ENCODE assay signal across 5 mouse cellular contexts in genomic region chr9:102437641-102438040, GRCm38 (mm10).
"Had no signal": no experiment of that assay in that cellular context is flagged by ENCODE, and none has a peak within 500 bp of the region (broad histone marks: within the 10 kb centered on the region; RNA-seq: fewer than 3 reads in every experiment).

No protein-coding gene starts in this region.

- DNase-seq: kidney, postnatal 10 days; kidney, postnatal 4 days; retina, postnatal 1 day; right cerebral cortex, postnatal 25 days; thymus, postnatal 4 days had no signal
